Mouse (Mus musculus): ENCODE measurements around the gene Ppp4r4.

DNA sequence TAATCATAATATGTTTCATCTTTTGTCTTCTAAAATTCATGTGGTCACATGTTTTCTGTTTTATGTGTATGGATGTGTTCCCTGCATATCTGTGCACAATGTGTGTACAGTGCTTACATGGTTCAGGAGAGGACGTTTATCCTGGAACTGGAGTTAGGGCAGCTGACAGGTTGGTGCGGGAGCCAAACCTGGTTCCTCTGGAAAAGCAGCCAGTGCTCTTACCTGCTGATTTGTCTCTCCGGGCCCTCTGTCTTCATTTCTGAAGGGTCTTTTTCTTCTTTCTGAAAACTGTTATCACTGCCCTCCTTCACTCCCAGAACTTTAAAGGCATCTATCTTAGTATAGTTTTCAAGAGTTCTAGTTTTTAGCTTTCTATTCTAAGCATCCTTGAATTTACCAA is 111.7 kb downstream of the Ppp4r4 start:
- no peak for TF ChIP-seq MAFK (IDR thresholded peaks at IDR 0.05; ENCODE audit: insufficient read depth, low read depth, low read length)
- no peak for TF ChIP-seq HCFC1 (IDR thresholded peaks at IDR 0.05; ENCODE audit: borderline replicate concordance, insufficient read depth, low read length)
- TF ChIP-seq CHD2 (IDR thresholded peaks at IDR 0.05; ENCODE audit: low read depth, low read length): no peak
- no peak for TF ChIP-seq ZC3H11A (IDR thresholded peaks at IDR 0.05; ENCODE audit: borderline replicate concordance, low read depth, low read length)

Data from ES-E14 (cell line).